28 mouse cellular contexts compared by ENCODE assay signal in the genomic region with DNA sequence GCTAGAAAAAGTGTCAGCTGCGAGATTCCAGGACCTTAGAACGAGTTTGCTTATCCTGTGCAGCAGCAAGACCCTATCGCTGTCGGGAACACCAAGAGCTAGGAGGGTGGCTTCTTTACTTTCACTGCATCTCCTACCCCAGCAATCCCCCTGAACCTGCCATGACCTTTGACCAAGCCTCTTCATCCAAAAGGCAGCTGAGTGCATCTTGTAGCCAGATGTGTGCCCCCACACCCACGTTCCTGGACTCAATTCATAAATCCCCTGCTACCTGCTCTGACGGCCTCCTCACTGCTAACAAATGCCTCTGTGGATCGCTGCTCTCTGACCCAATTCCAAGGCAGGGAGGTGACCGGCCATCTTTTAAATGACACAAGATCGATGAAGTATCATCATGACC.
DNase-seq lines count a peak whose midpoint lies in the region; ATAC-seq lines count a peak whose summit lies in the region.
"Had no signal": no experiment of that assay in that cellular context is flagged by ENCODE, and none has a peak within 500 bp of the region (broad histone marks: within the 10 kb centered on the region; RNA-seq: fewer than 3 reads in every experiment).

No protein-coding gene starts in this region.

- no peaks in the 10 kb centered on the region for H3K9me3 ChIP-seq in embryonic facial prominence, embryonic 10.5 days
- H3K9me3 ChIP-seq in limb, embryonic 11.5 days (ENCODE audit: control insufficient read depth, low read length): no peaks in the 10 kb centered on the region
- H3K9me3 ChIP-seq: embryonic facial prominence, embryonic 12.5 days; embryonic facial prominence, embryonic 15.5 days; heart, embryonic 12.5 days; heart, embryonic 15.5 days; hindbrain, embryonic 10.5 days; hindbrain, embryonic 13.5 days had no signal

- peak; percentile 72 for DNase-seq in embryo, embryonic 10 days (ENCODE audit: low spot score)
- peak; percentile 62 for DNase-seq in embryo, embryonic 10.5 days (ENCODE audit: low spot score)
- DNase-seq in embryonic facial prominence, embryonic 10.5 days (ENCODE audit: low spot score): peak; percentile 41
- peak; percentile 46 for DNase-seq in limb, embryonic 11.5 days (ENCODE audit: low spot score)
- DNase-seq in gastrocnemius, postnatal 10 days: no peak
- DNase-seq in testis, postnatal 14 days (ENCODE audit: low spot score): no peak
- DNase-seq in adrenal gland, postnatal 36 days: no peak
- DNase-seq in urinary bladder, postnatal 14 days (ENCODE audit: low spot score): no peak
- DNase-seq: adrenal gland, adult 2 months; adrenal gland, postnatal 14 days; cerebellum, adult 11-12 months; cerebellum, adult 8-10 months; cerebellum, postnatal 10 days; cerebellum, postnatal 36 days; forebrain, postnatal 0 days; gastrocnemius, postnatal 14 days; heart, postnatal 10 days; heart, postnatal 36 days had no signal

- peaks cover 32% of the 10 kb centered on the region for H3K4me1 ChIP-seq in embryonic facial prominence, embryonic 10.5 days
- peaks cover 3% of the 10 kb centered on the region; the same call in 1 of the 2 replicates for H3K4me1 ChIP-seq in limb, embryonic 11.5 days (ENCODE audit: control insufficient read depth, insufficient read depth, low read length)
- H3K4me1 ChIP-seq: embryonic facial prominence, embryonic 12.5 days; embryonic facial prominence, embryonic 15.5 days; heart, embryonic 15.5 days; hindbrain, embryonic 13.5 days had no signal

- H3K9ac ChIP-seq in limb, embryonic 11.5 days (ENCODE audit: low read length): no peak overlapping the region
- H3K9ac ChIP-seq: embryonic facial prominence, embryonic 12.5 days; embryonic facial prominence, embryonic 15.5 days; forebrain, postnatal 0 days; heart, embryonic 12.5 days; heart, embryonic 15.5 days; hindbrain, embryonic 13.5 days had no signal

- ATAC-seq in limb, embryonic 11.5 days (ENCODE audit: insufficient number of reproducible peaks, low FRiP score, low TSS enrichment, low read depth): no peak
- ATAC-seq: CD4-positive, CD25-positive, alpha-beta regulatory T cell, adult 4 months; forebrain, embryonic 14.5 days; forebrain, postnatal 0 days; hindbrain, embryonic 16.5 days; intestine, embryonic 16.5 days had no signal

- H3K36me3 ChIP-seq in embryonic facial prominence, embryonic 10.5 days (replicated peaks): no peaks in the 10 kb centered on the region
- H3K36me3 ChIP-seq in limb, embryonic 11.5 days (ENCODE audit: control insufficient read depth, insufficient read depth, low read length): no peaks in the 10 kb centered on the region
- H3K36me3 ChIP-seq: embryonic facial prominence, embryonic 12.5 days; embryonic facial prominence, embryonic 15.5 days; heart, embryonic 12.5 days; heart, embryonic 15.5 days; hindbrain, embryonic 10.5 days; hindbrain, embryonic 13.5 days had no signal

- H3K4me3 ChIP-seq in embryonic facial prominence, embryonic 10.5 days: no peak overlapping the region
- no peak overlapping the region for H3K4me3 ChIP-seq in limb, embryonic 11.5 days (ENCODE audit: low read depth, low read length)
- H3K4me3 ChIP-seq: embryonic facial prominence, embryonic 12.5 days; embryonic facial prominence, embryonic 15.5 days; heart, embryonic 12.5 days; heart, embryonic 15.5 days; hindbrain, embryonic 10.5 days; hindbrain, embryonic 13.5 days had no signal

- H3K27me3 ChIP-seq in embryonic facial prominence, embryonic 10.5 days (replicated peaks; ENCODE audit: low read depth, poor library complexity, severe bottlenecking): peaks cover 9% of the 10 kb centered on the region; the same call in 1 of the 2 replicates
- no peaks in the 10 kb centered on the region for H3K27me3 ChIP-seq in limb, embryonic 11.5 days (ENCODE audit: control insufficient read depth, insufficient read depth, low read length)
- H3K27me3 ChIP-seq: embryonic facial prominence, embryonic 15.5 days; heart, embryonic 12.5 days; heart, embryonic 15.5 days; hindbrain, embryonic 13.5 days had no signal

- H3K27ac ChIP-seq in embryonic facial prominence, embryonic 10.5 days (replicated peaks): no peak overlapping the region
- no peak overlapping the region for H3K27ac ChIP-seq in limb, embryonic 11.5 days (replicated peaks; ENCODE audit: low read depth, low read length)
- H3K27ac ChIP-seq: embryonic facial prominence, embryonic 12.5 days; embryonic facial prominence, embryonic 15.5 days; heart, embryonic 15.5 days; hindbrain, embryonic 10.5 days; hindbrain, embryonic 13.5 days had no signal

- H3K4me2 ChIP-seq in limb, embryonic 11.5 days (ENCODE audit: low read depth, severe bottlenecking): no peak overlapping the region
- H3K4me2 ChIP-seq: embryonic facial prominence, embryonic 12.5 days; embryonic facial prominence, embryonic 15.5 days; heart, embryonic 12.5 days; heart, embryonic 15.5 days; hindbrain, embryonic 13.5 days had no signal

- 51% methylated on average over 9 of the region's 9 CpGs for WGBS in embryonic facial prominence, embryonic 10.5 days
- WGBS in limb, embryonic 11.5 days: 24% methylated on average over 9 of the region's 9 CpGs

Comparison
In these comparisons a context has a peak if more than half of its experiments do, and no peak if none do; other contexts are left out.
1. DNase-seq: peak in embryo, embryonic 10 days (single experiment), embryo, embryonic 10.5 days (single experiment), embryonic facial prominence, embryonic 10.5 days (single experiment) and limb, embryonic 11.5 days (single experiment); none in gastrocnemius, postnatal 10 days (single experiment), testis, postnatal 14 days (single experiment), adrenal gland, postnatal 36 days (0 of 2) and urinary bladder, postnatal 14 days (single experiment).